Mouse (Mus musculus) adrenal gland, postnatal 14 days (tissue): ENCODE results near the gene Lax1. TPM values are rescaled to one million over a fixed set of nuclear protein-coding genes. Genes with fewer than 3 reads are reported as not detected.

ENCODE experiments used
- DNase-seq: peaks from one replicate; pipeline ENCODE4 v3.0.0; 2021; ENCODE audit warnings: mixed read lengths
- microRNA-seq, 2 experiments: library from miRNA; unstranded; fragments of <30 nt; microRNA quantifications; one replicate each; pipeline ENCODE4 v1.2.0; 2021
- total RNA-seq: library from RNA; stranded (reverse); gene quantifications from 2 replicates; pipeline ENCODE4 v1.2.3, GENCODE M21; 2021

Gene Lax1
- total RNA-seq, 1 experiment from 2014 or later: 0.82 TPM

- no peak for DNase-seq
Measured at GRCm38 (mm10) chr1:133632168-133632567, 57.7 kb downstream of the Lax1 start.

Small RNAs within 50 kb of the gene (microRNA-seq; reads per million reads assigned to microRNA genes)
- gene Mir6903: 0.85 to 1.1 reads per million in 2 experiments

Other genes starting within 250 kb of the Lax1 start
- 119 and 128 TPM in 2 replicates for gene Snrpe, start 79.8 kb downstream of the Lax1 start, total RNA-seq
- 8.0 and 10.9 TPM in 2 replicates for gene Zbed6, start 29.2 kb downstream of the Lax1 start, total RNA-seq
- 36.0 and 37.9 TPM in 2 replicates for gene Gm38394, start 28.8 kb downstream of the Lax1 start, total RNA-seq
- gene Atp2b4, start 110.9 kb upstream of the Lax1 start, total RNA-seq: 36.6 and 36.7 TPM in 2 replicates
- 1.2 and 2.1 TPM in 2 replicates for gene Optc, start 217.9 kb upstream of the Lax1 start, total RNA-seq
- 100 and 111 TPM in 2 replicates for gene Prelp, start 231.3 kb upstream of the Lax1 start, total RNA-seq